Mouse (Mus musculus) granulocyte monocyte progenitor cell, adult 5-6 weeks (primary cell): ENCODE measurements around the gene Mei4. TPM values are rescaled to one million over a fixed set of nuclear protein-coding genes. Genes with fewer than 3 reads are reported as not detected.

ENCODE experiments used
- ATAC-seq: replicated peaks from 2 replicates; pipeline ENCODE4 v1.8.0; 2016; ENCODE audit warnings: mild to moderate bottlenecking, moderate TSS enrichment, inconsistent platforms; ENCODE audit not compliant: poor library complexity, severe bottlenecking
- total RNA-seq, 2 experiments: library from RNA; stranded (forward) in 1 of 2; stranded (reverse) in 1 of 2; fragments of 200-712, 200-1000 nt in 1 of 2; fragments of >200 nt in 1 of 2; fragmentation: Nextera tagmentation in 1 of 2; gene quantifications; 2 replicates each; pipeline ENCODE4 v1.2.3; 2014 to 2017

The Mei4 gene
- total RNA-seq (2014; fragmentation: Nextera tagmentation) (2.2 and 3.1 TPM in 2 replicates), total RNA-seq (2017) (2.1 and 2.4 TPM in 2 replicates)

DNA sequence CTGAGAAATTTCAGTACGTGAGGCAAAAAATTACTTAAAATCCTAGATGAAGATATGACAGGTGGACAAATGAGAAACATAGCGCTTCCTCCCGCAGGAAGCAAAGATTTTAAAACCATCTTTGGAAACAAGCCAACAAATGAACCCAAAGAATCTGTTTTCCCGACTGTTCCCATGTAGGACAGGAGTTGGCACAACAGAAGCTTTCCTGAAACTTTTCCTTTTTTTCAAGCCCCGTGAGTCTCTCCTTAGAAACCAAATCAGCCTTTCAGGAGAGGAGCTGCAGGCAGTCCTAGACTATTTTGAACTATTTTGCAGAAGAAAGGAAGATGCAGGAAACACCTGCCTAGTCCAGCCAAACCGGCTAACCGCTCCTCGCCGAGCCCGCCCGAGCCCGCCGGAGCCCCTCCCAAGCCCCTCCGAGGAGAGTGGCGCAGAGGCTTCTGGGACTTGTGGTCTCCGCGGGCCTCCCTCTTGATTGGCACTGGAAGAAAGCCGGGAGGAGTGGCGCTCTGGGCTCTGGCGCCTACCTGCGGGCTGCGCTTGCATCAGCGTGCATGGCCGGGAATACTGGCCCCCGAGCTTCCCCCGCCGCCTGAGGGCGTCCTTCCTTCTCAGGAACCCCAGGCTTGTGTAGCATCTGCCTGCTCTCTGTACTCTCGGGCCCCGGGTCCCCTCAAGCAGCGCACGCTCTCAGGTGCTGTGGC is at the start of gene Mei4:
Mei4 (plus strand) TSS at position 490 of the 707 bp plus-strand sequence.
- ATAC-seq = peak; percentile 91

- no peak for ATAC-seq
Measured at GRCm38 (mm10) chr9:81819715-81820373, 43.6 kb upstream of the Mei4 start.

GRCm38 (mm10) chr9:81827560-81827959 is 35.9 kb upstream of the Mei4 start:
- no peak for ATAC-seq

- ATAC-seq = no peak
Measured at GRCm38 (mm10) chr9:81834056-81834455, 29.4 kb upstream of the Mei4 start.

GRCm38 (mm10) chr9:81858861-81859260 is 4.6 kb upstream of the Mei4 start:
- no peak for ATAC-seq

GRCm38 (mm10) chr9:81863888-81864234 is 391 bp downstream of the Mei4 start:
- peak; percentile 64 for ATAC-seq

GRCm38 (mm10) chr9:81866032-81866431 is 2.6 kb downstream of the Mei4 start:
- ATAC-seq = peak; percentile 40

- ATAC-seq = no peak
Measured at GRCm38 (mm10) chr9:81921456-81921855, 58.0 kb downstream of the Mei4 start.

DNA sequence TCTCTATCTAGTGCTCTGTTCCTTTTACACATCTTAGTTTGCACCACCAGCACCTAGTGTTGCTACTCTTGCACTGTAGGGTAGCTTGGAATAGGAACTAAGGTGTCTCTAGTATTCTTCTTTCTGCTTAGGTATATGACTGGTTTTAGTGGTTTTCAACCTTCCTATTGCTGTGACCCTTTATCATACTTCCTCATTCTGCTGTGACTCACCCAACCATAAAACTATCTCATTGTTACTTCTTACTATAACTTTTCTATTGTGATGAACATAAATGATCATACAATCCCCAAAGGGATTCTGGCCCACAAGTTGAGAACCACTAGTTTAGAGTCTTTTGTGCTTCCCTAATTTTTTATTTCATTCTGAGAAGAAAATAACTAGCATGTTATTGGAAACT is 61.3 kb downstream of the Mei4 start:
- ATAC-seq = peak; percentile 82

DNA sequence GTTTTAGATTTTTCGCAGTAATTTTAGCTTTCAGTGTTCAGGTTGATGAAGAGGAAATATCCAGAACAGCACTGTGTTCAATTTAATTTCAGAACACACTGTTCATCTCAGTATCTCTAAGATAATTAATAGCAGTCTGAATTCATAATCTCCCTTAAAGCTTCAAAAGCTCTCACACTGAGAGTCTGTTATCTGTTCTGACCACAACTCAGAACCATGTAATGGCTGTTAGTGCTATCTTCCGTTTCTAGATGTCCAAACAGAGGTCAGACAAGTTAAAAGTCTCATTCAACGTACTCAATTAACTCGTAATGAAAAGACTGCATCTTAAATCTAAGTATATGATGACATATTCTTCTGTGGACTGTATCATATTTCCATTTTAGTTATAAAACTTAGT is 77.1 kb downstream of the Mei4 start:
- ATAC-seq = no peak

GRCm38 (mm10) chr9:81945624-81946023 is 82.2 kb downstream of the Mei4 start:
- ATAC-seq = peak; percentile 91

DNA sequence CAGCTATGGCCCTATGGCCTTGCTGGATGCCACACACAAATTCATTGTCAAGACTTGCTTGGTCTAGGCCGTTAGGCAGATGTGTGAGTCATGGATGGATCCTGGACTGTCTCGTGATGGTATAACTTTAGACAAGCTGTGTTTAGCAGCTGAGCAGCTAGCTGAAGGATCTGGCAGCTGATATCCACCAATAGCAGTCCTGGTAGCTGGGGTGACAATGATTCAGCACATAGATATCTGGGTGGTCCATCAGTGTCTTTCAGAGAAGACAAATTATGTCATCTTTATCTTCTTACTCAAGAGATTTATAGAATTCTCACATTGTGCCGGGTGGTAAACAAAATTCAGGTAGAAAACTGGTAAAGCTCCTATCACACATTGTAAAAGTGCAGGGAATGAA is 93.4 kb downstream of the Mei4 start:
- ATAC-seq = no peak

GRCm38 (mm10) chr9:81957842-81958241 is 94.4 kb downstream of the Mei4 start:
- ATAC-seq = no peak

GRCm38 (mm10) chr9:81966765-81967164 is 103.3 kb downstream of the Mei4 start:
- no peak for ATAC-seq

DNA sequence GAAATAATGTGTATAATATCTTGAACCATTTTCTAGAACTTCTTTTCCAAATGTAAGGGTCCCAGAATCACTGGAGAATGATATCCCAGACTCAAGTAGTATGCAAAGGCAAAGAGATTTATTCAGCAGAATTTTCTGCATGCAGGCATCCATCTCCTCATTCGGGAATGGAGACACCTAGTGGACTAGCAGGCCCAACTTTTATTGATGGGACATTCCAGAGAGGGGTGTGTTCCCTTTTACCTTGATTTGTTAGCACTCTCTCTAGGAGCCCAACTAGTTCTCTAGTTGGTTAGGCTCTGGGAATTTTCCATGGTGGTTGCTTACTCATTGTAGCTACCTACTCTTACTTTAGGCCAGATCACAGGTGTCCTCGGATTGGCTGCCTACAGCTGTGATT is 105.5 kb downstream of the Mei4 start:
- no peak for ATAC-seq

GRCm38 (mm10) chr9:81982461-81982860 is 119.0 kb downstream of the Mei4 start:
- ATAC-seq = no peak

DNA sequence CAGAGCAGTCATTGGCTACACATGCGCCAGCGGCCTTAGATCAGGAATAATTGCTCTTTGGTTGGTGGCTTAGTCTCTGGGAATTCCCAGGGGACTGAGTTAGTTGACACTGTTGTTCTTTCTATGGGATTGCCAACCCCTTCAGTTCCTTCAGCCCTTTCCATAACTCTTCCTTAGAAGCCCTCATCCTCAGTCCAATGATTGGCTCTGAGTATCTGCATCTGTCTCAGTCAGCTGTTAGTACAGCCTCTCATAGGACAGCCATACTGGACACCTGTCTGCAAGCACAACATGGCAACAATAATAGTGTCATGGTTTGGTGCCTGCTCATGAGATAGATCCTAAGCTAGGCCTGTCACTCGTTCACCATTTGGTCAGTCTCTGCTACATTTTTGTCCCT is 149.5 kb downstream of the Mei4 start:
- no peak for ATAC-seq

DNA sequence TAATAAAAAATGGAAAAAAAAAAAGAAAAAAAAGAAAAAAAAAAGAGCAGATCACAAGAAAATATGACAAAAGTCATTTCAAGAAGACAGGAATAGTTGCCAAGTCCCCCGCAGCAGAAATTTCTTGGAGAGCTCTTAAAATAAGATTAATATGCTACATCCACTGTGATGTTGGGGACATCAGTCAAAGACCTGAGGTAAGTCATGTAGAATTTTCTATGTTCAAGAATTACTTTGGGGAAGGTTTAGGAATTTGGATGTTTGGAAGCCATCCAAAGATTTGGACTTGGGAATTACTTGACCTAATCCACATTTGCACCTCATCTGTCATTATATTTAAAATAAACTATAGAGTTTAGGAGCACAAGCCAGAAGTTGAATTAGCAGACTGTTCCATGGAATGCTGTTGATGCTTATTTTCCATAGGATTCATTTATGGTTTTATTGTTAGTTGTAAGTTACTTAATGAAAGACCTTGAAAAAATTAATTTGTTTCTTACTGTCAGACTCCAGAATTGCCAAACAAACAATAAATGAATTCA is 179.1 kb downstream of the Mei4 start:
- no peak for ATAC-seq

DNA sequence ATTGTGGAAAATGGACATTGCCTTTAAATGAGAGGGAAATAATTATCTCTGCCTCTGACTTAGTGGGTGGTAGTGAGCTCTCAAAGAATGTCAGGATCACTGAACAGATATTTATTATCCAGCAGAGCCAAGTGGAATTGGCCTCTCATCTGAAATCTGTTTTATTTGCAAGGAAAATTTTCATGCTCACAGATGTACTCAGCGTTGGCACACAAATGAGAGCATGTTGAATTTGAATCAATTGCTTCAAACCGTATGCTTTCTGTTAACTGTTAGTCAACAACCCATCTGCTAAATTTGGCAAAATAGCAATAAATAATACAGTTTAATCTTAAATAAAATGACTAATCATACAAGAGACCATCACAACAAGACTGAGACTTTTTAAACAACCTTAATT is 181.0 kb downstream of the Mei4 start:
- no peak for ATAC-seq

DNA sequence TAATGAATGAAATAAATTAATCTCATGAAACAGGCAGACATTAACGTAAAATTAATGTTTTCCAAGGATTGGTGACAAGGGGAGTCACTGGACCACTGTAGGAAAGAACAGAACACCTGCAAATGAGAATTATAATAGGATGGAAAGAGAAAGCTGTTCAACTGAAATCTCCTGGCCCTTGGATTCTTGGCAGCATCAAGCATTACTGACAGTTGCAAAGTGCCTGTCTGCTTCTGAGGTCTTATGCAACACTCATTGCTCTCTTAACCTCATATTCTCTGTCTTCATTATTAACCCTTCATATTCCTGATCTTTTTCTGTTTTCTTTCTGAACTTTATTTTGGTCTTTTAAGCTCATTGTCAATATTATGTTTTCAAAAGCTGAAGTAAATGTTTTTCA is 210.4 kb downstream of the Mei4 start:
- peak; percentile 86 for ATAC-seq

DNA sequence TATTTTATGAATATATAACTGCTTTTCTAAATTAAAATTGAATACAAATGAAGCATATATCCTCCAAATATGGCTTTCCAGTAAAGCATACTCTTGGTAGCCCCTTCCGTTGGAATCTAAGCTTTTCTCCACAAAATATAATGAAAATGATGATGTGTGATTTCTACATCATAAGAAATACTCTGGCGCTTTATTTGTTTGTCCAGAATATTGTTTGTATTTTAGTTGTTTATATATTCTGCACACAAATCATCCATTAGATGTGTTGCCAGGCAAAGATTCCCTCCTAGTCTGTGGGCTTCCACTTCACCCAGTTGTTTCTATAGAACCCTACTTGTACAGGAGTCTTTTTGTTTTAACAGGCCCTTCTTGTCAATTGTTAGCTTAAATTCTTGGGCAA is 211.8 kb downstream of the Mei4 start:
- no peak for ATAC-seq

- ATAC-seq = no peak
Measured at GRCm38 (mm10) chr9:82096409-82096808, 232.9 kb downstream of the Mei4 start.
